Mouse (Mus musculus): ENCODE measurements around the gene Pdzk1. TPM values are rescaled to one million over a fixed set of nuclear protein-coding genes. Genes with fewer than 3 reads are reported as not detected.
A peak's percentile ranks its signal among the peaks of the same experiment; 100 is the strongest.

The Pdzk1 gene
- polyA plus RNA-seq, 1 experiment from 2014 or later, result not detected

- WGBS, result 48% methylated on average over 20 of the region's 20 CpGs
- no peak for ATAC-seq (replicated peaks; ENCODE audit: low FRiP score)
Measured at GRCm38 (mm10) chr3:96812395-96813091, 16.5 kb upstream of the Pdzk1 start.

GRCm38 (mm10) chr3:96813106-96813505 is 16.0 kb upstream of the Pdzk1 start:
- no peak overlapping the region for H3K4me2 ChIP-seq (ENCODE audit: low read depth, low read length, severe bottlenecking)
- no peaks in the 10 kb centered on the region for H3K36me3 ChIP-seq (ENCODE audit: control insufficient read depth, insufficient read depth, low read length)
- no peak overlapping the region for H3K9ac ChIP-seq (ENCODE audit: low read length)
- no peaks in the 10 kb centered on the region for H3K9me3 ChIP-seq (ENCODE audit: control insufficient read depth, low read length)
- no peak overlapping the region for H3K4me3 ChIP-seq (ENCODE audit: low read depth, low read length)
- DNase-seq (ENCODE audit: low spot score) (no peak), ATAC-seq (replicated peaks; ENCODE audit: low FRiP score) (peak; percentile 30; the same call in 1 of the 2 replicates)
- H3K27ac ChIP-seq (ENCODE audit: low read depth, low read length), result no peak overlapping the region
- 47% methylated on average over 9 of the region's 9 CpGs for WGBS
- H3K4me1 ChIP-seq (replicated peaks; ENCODE audit: control insufficient read depth, insufficient read depth, low read length), result no peaks in the 10 kb centered on the region
- no peaks in the 10 kb centered on the region for H3K27me3 ChIP-seq (ENCODE audit: control insufficient read depth, insufficient read depth, low read length)

More at GRCm38 (mm10) chr3:96812395-96813091, 16.5 kb upstream of the Pdzk1 start:
- no peaks in the 10 kb centered on the region for H3K36me3 ChIP-seq (ENCODE audit: control insufficient read depth, insufficient read depth, low read length)
- no peak overlapping the region for H3K27ac ChIP-seq (ENCODE audit: low read depth, low read length)
- H3K4me3 ChIP-seq (ENCODE audit: low read depth, low read length), result no peak overlapping the region
- H3K4me2 ChIP-seq (ENCODE audit: low read depth, low read length, severe bottlenecking), result no peak overlapping the region
- H3K9me3 ChIP-seq (ENCODE audit: control insufficient read depth, low read length), result no peaks in the 10 kb centered on the region
- H3K27me3 ChIP-seq (ENCODE audit: control insufficient read depth, insufficient read depth, low read length), result no peaks in the 10 kb centered on the region
- no peak overlapping the region for H3K9ac ChIP-seq (ENCODE audit: low read length)
- H3K4me1 ChIP-seq (replicated peaks; ENCODE audit: control insufficient read depth, insufficient read depth, low read length), result no peaks in the 10 kb centered on the region
- peak; percentile 86 for DNase-seq (ENCODE audit: low spot score)

- Histone ChIP-seq H3K27ac (ENCODE audit: low read depth, low read length) (no peak overlapping the region), H3K4me2 (ENCODE audit: low read depth, low read length, severe bottlenecking) (no peak overlapping the region), H3K36me3 (ENCODE audit: control insufficient read depth, insufficient read depth, low read length) (no peaks in the 10 kb centered on the region), H3K4me1 (replicated peaks; ENCODE audit: control insufficient read depth, insufficient read depth, low read length) (no peaks in the 10 kb centered on the region), H3K9ac (ENCODE audit: low read length) (no peak overlapping the region), H3K9me3 (ENCODE audit: control insufficient read depth, low read length) (no peaks in the 10 kb centered on the region), H3K4me3 (ENCODE audit: low read depth, low read length) (no peak overlapping the region), H3K27me3 (ENCODE audit: control insufficient read depth, insufficient read depth, low read length) (no peaks in the 10 kb centered on the region)
- DNase-seq (ENCODE audit: low spot score) (no peak), ATAC-seq (replicated peaks; ENCODE audit: low FRiP score) (no peak)
- WGBS, result 71% methylated on average over 7 of the region's 7 CpGs
Measured at GRCm38 (mm10) chr3:96813591-96814244, 15.4 kb upstream of the Pdzk1 start.

GRCm38 (mm10) chr3:96814342-96814741 is 14.7 kb upstream of the Pdzk1 start:
- WGBS, result 62% methylated on average over 6 of the region's 6 CpGs
- Histone ChIP-seq H3K4me2 (ENCODE audit: low read depth, low read length, severe bottlenecking) (no peak overlapping the region), H3K27me3 (ENCODE audit: control insufficient read depth, insufficient read depth, low read length) (no peaks in the 10 kb centered on the region), H3K9me3 (ENCODE audit: control insufficient read depth, low read length) (no peaks in the 10 kb centered on the region), H3K36me3 (ENCODE audit: control insufficient read depth, insufficient read depth, low read length) (no peaks in the 10 kb centered on the region), H3K4me1 (replicated peaks; ENCODE audit: control insufficient read depth, insufficient read depth, low read length) (no peaks in the 10 kb centered on the region), H3K27ac (ENCODE audit: low read depth, low read length) (no peak overlapping the region), H3K9ac (ENCODE audit: low read length) (no peak overlapping the region), H3K4me3 (ENCODE audit: low read depth, low read length) (no peak overlapping the region)
- DNase-seq (ENCODE audit: low spot score), result no peak
- ATAC-seq (replicated peaks; ENCODE audit: low FRiP score), result no peak

- H3K27me3 ChIP-seq (ENCODE audit: control insufficient read depth, insufficient read depth, low read length), result no peaks in the 10 kb centered on the region
- no peak overlapping the region for H3K4me3 ChIP-seq (ENCODE audit: low read depth, low read length)
- H3K4me1 ChIP-seq (replicated peaks; ENCODE audit: control insufficient read depth, insufficient read depth, low read length), result no peaks in the 10 kb centered on the region
- no peak for DNase-seq (ENCODE audit: low spot score)
- H3K9me3 ChIP-seq (ENCODE audit: control insufficient read depth, low read length), result no peaks in the 10 kb centered on the region
- ATAC-seq (replicated peaks; ENCODE audit: low FRiP score), result no peak
- H3K27ac ChIP-seq (ENCODE audit: low read depth, low read length), result no peak overlapping the region
- no peak overlapping the region for H3K9ac ChIP-seq (ENCODE audit: low read length)
- no peaks in the 10 kb centered on the region for H3K36me3 ChIP-seq (ENCODE audit: control insufficient read depth, insufficient read depth, low read length)
- no peak overlapping the region for H3K4me2 ChIP-seq (ENCODE audit: low read depth, low read length, severe bottlenecking)
- 83% methylated on average over 6 of the region's 6 CpGs for WGBS
Measured at GRCm38 (mm10) chr3:96820116-96820915, 8.8 kb upstream of the Pdzk1 start.

GRCm38 (mm10) chr3:96821581-96821980 is 7.5 kb upstream of the Pdzk1 start:
- Histone ChIP-seq H3K27me3 (ENCODE audit: control insufficient read depth, insufficient read depth, low read length) (no peaks in the 10 kb centered on the region), H3K4me3 (ENCODE audit: low read depth, low read length) (no peak overlapping the region), H3K4me2 (ENCODE audit: low read depth, low read length, severe bottlenecking) (no peak overlapping the region), H3K27ac (ENCODE audit: low read depth, low read length) (no peak overlapping the region), H3K4me1 (replicated peaks; ENCODE audit: control insufficient read depth, insufficient read depth, low read length) (no peaks in the 10 kb centered on the region), H3K9me3 (ENCODE audit: control insufficient read depth, low read length) (no peaks in the 10 kb centered on the region), H3K9ac (ENCODE audit: low read length) (no peak overlapping the region), H3K36me3 (ENCODE audit: control insufficient read depth, insufficient read depth, low read length) (no peaks in the 10 kb centered on the region)
- DNase-seq (ENCODE audit: low spot score) (no peak), ATAC-seq (replicated peaks; ENCODE audit: low FRiP score) (no peak)
- WGBS, result 87% methylated on average over 4 of the region's 4 CpGs

GRCm38 (mm10) chr3:96823701-96824100 is 5.4 kb upstream of the Pdzk1 start:
- ATAC-seq (replicated peaks; ENCODE audit: low FRiP score), result no peak
- WGBS, result 70% methylated on average over 3 of the region's 3 CpGs
- peak; percentile 30 for DNase-seq (ENCODE audit: low spot score)
- no peak overlapping the region for H3K9ac ChIP-seq (ENCODE audit: low read length)
- H3K4me3 ChIP-seq (ENCODE audit: low read depth, low read length), result no peak overlapping the region
- H3K4me1 ChIP-seq (replicated peaks; ENCODE audit: control insufficient read depth, insufficient read depth, low read length), result peaks cover 4% of the 10 kb centered on the region; the same call in 1 of the 2 replicates
- no peaks in the 10 kb centered on the region for H3K36me3 ChIP-seq (ENCODE audit: control insufficient read depth, insufficient read depth, low read length)
- H3K4me2 ChIP-seq (ENCODE audit: low read depth, low read length, severe bottlenecking), result no peak overlapping the region
- H3K27ac ChIP-seq (ENCODE audit: low read depth, low read length), result no peak overlapping the region
- no peaks in the 10 kb centered on the region for H3K27me3 ChIP-seq (ENCODE audit: control insufficient read depth, insufficient read depth, low read length)
- H3K9me3 ChIP-seq (ENCODE audit: control insufficient read depth, low read length), result no peaks in the 10 kb centered on the region

GRCm38 (mm10) chr3:96824614-96825013 is 4.5 kb upstream of the Pdzk1 start:
- no peak for DNase-seq (ENCODE audit: low spot score)
- Histone ChIP-seq H3K4me3 (ENCODE audit: low read depth, low read length) (no peak overlapping the region), H3K9me3 (ENCODE audit: control insufficient read depth, low read length) (no peaks in the 10 kb centered on the region), H3K4me1 (replicated peaks; ENCODE audit: control insufficient read depth, insufficient read depth, low read length) (peaks cover 4% of the 10 kb centered on the region; the same call in 1 of the 2 replicates), H3K36me3 (ENCODE audit: control insufficient read depth, insufficient read depth, low read length) (no peaks in the 10 kb centered on the region), H3K27ac (ENCODE audit: low read depth, low read length) (no peak overlapping the region), H3K4me2 (ENCODE audit: low read depth, low read length, severe bottlenecking) (no peak overlapping the region), H3K27me3 (ENCODE audit: control insufficient read depth, insufficient read depth, low read length) (no peaks in the 10 kb centered on the region), H3K9ac (ENCODE audit: low read length) (no peak overlapping the region)
- WGBS, result 90% methylated on average over 12 of the region's 12 CpGs
- ATAC-seq (replicated peaks; ENCODE audit: low FRiP score), result no peak

All from forebrain, embryonic 11.5 days (tissue).